Mouse (Mus musculus) 416B (cell line): ENCODE results near the gene Ccr2.
"Not testable (repeated sequence)": the region's sequence is repeated elsewhere in the genome, so short reads cannot be mapped to it uniquely, and the experiment has no call there.

Source experiments
- DNase-seq: peaks from one replicate; pipeline ENCODE4 v3.0.0; 2011; ENCODE audit warnings: low read depth

The Ccr2 gene

DNA sequence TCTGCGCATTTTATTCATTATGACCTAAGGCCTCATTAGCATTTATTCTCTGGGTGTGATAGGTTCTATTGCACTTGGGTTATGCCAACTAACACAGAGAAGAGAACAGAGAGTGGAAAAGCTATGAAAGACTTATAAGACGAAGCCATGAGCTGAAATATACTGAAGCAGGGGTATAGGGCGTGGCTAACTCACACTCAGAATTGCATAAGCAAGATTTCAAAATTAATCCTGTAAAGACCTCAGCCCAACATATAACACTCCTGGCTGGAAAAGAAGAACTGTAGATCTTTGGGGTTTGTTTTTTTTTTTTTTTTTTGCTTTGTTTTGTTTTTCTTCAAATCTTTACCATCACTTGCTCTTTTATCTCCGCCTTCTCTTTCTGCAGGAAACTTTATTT lies at the start of gene Ccr2:
Ccr2 (plus strand) TSS at position 228 of the 400 bp plus-strand sequence.
- peak; percentile 47 for DNase-seq

DNA sequence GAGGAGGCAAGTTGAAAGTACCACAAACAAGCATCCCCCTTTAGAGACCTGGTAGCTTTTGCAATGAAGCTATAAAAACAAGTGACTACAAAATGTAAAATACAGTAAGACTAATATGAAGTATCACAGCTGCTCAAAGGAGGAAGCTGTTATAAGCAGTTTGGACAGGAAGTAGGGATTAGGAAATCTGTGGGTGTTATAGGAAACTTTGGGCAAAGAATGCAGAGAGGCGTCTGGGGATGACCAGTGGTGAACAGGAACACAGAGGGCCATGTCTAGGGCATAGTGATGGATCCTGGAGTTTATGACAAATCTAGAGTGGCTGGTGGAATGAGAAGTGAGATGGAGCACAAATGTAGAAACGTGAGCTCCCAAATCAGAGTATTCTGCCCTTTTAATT lies 48.2 kb upstream of the Ccr2 start:
- peak; percentile 82 for DNase-seq

DNA sequence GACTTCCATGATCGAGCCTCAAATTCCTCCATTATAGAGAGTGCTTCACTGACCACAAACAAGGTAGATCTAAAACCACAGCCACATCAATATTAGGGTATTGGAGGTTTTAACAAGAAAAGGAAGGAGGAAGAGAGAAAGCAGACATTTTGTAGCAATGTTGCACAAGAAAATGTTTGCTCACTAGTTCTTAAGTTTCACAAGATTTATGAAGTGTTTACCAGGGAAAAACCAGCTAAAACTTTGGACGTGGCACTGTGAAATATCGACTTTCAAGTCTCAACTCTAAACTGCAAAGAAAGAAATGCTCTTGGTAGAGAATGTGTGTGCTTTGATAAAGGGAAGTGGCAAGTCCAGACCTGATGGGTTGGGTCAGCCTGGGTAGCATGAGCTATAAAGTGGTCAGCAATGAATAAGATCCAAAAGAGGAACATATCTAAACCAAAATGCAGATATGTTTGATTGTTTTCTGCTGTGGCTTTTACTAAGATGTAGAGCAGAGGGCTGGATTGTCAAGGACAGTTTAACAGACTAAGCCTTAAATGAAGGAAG lies 45.5 kb upstream of the Ccr2 start:
- DNase-seq, result peak; percentile 72

DNA sequence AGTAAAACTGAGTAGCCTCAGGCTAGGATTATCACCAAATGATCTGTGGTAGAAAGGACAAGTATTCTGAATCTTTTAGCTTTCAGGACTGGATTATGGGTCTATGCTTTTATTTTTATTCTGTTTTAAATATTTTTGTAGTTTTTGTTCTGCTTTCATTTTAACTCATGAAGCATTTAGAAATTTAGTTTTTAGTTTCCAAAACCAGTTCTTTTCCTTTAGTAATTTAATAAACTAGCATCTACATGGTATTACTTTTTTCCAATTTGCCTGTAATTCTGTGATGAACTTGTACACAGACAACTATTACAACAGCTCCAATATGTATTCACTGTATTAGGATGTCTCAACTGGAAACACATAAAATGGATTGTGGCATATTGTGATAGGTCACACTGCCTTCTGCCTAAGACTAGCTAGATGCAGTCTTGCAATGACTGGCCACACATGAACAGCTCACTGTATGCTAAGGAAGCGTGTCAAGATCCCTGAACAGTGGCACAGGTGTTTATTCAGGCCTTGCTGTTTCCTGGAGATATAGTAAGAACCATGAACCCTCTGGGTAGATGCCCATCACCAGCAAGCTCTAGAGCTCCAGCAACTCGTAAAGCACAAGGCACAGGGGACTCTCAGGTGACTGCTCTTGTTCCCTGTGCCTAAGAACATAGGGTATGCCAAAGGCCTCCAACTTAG lies 41.9 kb upstream of the Ccr2 start:
- DNase-seq, result peak; percentile 64

DNA sequence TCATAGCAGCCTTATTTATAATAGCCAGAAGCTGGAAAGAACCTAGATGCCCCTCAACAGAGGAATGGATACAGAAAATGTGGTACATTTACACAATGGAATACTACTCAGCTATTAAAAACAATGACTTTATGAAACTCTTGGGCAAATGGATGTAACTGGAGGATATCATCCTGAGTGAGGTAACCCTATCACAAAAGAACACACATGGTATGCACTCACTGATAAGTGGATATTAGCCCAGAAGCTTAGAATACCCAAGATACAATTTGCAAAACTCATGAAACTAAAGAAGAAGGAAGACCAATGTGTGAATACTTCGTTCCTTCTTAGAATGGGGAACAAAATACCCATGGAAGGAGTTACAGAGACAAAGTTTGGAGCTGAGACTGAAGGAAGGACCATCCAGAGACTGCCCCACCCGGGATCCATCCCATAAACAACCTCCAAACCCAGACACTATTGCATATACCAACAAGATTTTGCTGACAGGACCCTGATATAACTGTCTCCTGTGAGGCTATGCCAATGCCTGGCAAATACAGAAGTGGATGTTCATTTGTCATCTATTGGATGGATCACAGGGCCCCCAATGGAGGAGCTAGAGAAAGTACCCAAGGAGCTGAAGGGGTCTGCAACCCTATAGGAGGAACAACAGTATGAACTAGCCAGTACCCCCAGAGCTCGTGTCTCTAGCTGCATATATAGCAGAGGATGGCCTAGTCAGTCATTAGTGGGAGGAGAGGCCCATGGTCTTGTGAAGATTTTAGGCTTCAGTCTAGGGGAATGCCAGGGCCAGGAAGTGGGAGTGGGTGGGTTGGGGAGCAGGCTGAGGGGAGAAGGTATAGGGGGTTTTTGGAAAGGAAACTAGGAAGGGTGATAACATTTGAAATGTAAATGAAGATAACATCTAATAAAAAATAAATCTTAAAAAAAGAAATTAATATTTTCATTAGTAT lies 40.0 kb upstream of the Ccr2 start:
- not testable (repeated sequence) for DNase-seq

DNA sequence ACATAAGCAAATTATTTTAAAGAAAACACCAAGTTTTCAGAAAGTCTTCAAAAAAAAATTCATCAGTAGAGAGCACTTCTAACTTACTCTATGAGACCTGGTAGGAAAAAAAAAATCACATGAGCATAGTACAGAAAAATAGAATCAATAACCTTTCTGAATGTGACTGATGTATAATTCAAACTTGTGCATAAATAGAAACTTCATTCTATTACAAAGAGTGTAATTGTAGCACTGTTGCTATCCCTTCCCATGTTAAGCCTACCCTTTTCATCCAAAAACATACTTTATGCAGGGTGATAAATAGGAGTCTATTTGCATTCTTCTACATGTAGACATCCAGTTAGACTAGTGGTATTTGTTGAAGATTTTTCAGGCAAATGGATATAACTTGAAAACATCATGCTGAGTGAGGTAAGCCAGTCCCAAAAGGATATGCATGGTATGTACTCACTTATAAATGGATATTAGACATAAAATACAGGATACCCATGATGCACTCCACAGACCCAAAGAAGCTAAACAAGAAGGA lies 35.1 kb upstream of the Ccr2 start:
- DNase-seq, result no peak

DNA sequence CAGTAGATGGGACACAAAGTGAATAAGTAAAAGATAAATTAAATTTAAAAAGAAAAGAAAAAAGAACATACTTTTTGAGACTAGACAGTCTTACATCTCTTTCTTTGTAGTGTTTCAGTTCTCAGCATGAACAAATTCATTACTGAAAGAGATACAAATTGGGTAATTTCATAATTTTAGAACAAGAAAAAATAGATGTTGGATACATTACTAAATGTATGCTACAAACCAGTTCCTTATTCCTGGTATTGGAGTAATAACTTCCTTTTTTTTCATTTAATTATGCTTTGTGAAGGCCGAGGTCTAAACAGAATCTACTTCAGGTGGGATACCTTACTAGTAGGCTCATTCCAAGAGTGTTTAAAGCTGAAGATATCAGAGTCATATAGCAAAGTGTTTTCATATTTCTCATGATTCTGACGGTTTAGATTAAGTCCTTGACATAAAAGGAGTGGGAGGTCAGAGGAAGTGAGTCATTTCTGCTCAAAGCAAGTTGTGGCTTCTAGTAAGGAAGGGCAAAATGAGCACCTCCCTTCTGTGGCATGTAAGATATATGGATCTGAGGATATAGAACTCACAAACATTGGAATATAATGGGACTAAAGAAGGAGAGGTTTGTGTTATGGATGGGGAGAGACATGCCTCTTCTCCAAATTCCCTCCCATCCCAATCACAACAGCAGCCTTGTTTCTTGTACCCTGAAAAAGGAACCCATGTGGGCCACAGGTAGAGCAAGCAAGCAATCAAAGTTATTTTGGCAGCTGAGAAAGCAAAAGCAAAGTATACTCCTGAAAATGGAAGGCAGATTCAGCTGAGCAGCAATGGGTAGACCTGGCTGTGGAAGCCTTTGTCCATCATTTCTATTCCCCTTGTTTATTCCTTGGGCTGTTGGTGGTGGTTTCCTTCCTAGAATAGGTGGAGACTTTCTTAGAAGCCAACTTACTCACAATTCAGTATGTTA lies 33.4 kb upstream of the Ccr2 start:
- peak; percentile 94 for DNase-seq

DNA sequence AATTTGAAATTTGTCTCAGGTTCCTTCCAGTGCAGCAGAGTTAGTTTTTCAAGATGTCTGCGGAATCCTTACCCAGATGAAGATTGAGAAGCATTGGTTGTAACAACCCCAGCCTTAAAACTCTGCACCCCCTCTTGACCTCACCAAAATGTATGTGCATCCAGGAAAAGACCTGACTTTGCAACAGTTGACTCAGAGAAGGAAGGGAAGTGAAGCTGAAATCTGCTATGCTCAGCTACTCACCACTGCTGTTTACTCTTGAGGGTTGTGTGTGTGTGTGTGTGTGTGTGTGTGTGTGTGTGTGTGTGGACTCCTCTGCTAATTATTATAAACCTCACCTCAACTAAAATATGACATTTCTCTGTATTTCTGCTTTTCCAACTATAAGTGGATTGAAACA lies 30.2 kb upstream of the Ccr2 start:
- peak; percentile 77 for DNase-seq

DNA sequence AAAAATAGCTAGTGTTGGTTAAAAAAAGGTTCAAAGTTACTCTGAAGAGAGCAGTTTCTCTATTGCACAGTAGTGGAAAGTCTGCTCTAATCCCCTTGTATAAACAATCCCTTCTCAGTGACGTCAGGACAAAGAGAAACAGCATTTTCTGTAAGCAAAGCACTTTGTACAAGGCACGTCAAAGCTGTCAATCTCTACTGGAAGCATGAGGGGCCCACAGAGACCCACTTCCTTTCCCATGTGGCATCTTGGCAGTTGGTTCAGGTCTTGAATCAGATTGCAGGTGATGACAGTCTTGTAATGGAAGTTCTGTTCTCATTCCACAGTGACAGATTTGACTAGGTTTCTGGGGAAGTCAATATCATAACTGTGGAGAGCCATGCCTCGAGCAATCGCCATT lies 21.9 kb upstream of the Ccr2 start:
- no peak for DNase-seq

DNA sequence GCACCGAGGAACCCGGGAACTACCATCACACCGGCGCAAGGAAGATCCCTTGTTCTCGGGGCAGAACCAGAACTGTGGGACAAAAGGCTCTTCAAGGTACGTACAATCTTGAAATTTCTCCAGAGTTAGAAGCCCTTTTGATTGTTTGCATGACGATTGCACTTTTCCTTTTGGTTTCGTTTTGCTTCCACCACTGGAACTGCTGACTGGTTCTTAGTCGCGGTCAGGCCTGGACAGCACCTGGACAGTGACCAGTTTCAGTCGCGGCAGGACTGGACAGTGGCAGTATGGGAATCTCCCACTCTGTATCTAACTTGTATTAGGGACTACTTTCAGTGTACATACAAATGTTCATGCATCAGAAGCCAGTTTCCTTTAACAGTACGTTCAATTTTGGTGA lies 21.3 kb upstream of the Ccr2 start:
- DNase-seq, result peak; percentile 55

DNA sequence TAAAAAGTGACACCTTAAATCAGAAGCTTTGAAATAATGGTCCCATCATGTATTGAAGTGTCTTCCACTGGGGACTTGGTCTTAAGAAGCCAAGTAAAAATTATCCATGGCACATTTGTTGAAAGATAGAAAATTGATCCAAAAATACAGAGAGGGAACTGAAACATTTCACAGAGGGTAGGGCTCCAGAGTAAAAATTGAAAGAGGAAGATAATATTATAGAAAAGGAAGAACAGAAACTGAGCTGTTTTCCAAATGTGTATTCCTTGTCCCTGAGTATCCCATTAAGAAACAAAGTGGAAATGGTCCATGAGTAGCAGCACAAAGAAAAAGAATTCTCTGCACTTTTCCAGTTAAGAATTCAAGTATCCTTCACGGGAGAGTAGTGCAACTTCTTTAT lies 11.3 kb upstream of the Ccr2 start:
- DNase-seq, result no peak

DNA sequence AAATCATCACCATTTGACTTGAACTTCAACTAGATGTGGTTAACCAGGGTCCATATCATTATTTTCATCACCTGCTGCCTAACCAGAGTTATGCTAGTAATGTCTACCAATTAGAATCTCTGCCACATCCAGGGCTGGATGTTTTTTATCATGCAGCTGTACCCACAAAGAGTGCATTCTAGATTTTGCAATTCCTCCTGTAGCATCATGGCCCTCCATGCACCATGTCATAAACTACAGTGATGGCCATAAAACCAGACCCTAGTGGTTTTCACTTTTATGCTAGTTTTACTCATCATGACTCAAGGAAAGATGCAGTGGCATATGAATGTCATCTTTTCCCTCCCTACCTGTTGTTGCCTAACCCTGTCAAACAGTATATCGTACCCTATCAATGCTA lies 2.6 kb upstream of the Ccr2 start:
- DNase-seq, result peak; percentile 46

DNA sequence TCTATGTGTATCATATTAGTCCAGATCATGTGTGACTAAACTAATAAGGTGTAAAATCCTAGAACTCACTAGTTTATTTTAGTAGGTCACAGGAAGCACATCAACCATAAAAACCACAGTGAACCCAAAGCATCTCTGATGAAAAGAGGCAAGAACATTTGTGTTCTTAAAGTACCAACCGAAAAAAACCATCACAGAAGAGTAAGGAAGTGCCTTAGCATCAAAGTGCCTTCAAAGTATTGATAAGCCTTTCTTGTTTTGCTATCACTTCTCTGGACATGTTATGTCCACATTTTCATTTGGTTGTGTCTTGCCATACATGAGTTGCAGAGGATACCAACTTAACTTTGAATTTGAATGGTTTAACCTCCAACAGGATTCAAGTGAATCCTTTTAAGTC lies 1.4 kb upstream of the Ccr2 start:
- DNase-seq, result peak; percentile 66

DNA sequence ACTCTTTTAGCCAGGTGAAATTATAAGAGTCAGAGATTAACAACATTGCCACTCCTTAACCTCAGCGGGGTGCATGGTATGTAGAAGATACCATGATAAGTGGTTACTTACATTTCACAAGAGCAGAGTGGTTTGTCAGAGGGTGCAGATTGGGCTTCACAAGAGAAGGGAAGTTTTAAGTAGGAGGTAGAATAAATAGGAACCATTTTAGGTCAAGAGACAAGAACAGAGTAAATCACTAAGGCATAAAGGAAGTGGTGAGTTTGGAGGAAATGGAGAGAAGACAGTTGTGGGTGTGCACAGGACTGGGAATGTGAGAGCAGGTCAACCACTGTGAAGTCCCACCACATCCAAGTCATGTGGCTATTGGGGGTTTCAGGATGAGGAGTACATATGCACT lies 1.4 kb downstream of the Ccr2 start:
- DNase-seq, result peak; percentile 83

DNA sequence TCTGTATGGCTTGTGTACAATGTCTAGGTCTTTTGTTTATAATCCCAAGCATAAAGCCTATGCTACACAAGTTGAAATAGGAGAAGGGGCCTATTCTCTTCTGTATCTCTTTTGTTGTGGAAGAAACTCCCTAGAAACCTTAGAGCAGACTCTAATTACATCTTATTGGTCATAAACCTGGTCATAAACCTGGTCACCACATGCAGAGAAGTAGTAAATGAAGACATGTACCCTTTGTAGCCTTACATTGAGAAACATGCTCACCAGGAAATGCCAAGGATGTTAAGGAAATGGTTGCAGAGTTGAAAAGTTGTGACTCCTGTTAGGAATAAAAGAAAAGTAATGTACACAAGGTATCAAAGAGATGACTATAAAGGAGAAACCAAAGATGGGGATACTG lies 3.4 kb downstream of the Ccr2 start:
- no peak for DNase-seq

DNA sequence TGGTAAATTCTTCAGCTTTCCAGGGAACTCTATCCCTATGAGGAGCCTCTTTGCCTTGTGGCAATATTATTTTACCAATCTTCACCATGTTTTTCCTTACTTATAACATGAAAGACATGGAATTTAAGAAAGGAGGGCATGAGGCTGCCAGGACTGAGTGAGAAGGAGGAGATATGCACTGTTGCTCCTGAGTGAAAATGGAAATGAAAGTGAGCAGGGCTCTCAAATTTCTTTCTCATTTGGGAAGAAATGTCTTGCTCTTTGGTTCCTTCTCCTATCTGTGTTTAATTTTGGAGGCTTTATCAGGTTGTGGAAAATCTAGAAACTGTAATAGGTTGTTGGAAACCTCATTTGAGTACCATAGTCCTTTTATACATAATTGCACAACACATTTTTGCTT lies 5.5 kb downstream of the Ccr2 start:
- DNase-seq, result no peak

DNA sequence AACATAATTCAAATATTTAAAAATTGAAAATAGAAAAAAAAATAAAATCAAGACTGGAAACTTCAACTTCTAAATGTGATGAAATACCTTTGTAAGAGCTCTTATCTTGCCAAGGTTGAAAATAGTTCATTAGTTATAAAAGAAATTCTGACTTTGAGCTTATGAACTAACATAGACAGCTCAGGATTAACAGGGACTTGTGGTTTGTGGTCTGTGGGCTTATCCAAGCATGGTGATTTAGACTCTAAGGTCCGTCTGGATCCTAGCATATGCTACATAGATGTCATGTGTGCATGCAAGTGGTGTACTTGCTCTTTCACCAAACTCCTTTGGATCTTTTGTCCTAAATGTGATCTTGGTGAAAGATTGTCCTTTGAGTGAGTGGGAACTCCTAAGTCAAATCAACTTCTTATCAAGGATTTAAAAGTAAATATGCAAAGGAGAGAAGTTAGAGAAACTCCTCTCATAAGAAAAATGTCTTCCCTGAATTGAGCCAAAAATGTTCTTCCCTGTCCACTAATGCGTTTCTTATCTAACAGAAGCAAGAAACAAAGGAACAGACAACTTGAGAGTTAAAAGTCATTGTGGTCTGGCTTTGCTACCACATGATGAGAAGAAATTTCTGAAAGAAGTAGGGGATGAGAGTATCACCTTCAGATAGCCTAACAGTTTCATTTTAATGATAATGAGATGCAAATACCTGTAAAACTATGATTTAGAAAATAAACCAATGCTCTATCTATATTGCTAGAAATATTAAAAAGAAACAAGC lies 6.8 kb downstream of the Ccr2 start:
- DNase-seq, result peak; percentile 81

DNA sequence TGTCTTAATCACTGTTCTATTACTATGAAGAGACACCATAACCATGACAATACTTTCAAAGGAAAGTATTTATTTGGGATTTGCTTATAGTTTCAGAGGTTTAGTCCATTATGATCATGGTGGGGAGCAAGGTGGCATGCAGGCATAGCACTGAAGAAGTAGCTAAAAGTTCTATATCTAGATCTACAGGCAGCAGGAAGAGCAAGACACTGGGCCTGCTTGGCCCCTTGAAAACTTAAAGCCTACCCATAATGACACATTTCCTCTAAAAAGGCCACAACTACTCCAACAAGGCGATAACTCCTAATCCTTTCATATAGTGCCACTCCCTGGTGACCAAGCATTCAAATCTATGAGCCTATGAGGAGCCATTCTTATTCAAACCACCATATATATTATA lies 10.2 kb downstream of the Ccr2 start:
- DNase-seq, result peak; percentile 49

DNA sequence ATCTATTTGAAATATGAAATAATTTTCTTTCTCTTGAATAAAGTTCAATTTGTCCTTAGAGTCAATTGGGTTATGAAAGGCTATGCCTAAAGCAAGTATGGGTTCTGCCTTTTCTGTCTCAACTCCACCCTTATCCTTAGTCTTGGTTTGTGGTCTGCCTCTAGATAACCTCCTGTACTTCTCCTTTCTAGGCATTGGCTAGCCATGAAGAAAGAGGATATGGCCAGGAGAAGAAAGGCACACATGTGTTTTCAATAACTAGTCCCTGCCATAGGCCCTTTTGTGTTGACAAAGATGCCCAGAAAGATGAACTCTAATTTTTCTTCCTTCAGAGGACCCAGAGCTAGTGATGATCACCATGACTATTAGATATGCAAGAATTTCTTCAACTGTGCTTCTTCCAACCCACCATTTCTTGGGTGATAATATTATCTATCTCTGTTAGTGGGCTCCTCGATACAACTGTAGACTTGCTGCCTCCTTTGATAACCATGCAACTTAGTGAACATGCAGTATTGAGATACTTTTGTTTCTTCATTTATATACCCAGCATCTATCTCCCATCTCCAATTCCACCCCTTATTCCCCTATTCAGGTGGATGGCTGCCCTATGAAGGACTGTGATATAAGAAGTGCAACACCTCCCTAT lies 11.0 kb downstream of the Ccr2 start:
- peak; percentile 86 for DNase-seq

DNA sequence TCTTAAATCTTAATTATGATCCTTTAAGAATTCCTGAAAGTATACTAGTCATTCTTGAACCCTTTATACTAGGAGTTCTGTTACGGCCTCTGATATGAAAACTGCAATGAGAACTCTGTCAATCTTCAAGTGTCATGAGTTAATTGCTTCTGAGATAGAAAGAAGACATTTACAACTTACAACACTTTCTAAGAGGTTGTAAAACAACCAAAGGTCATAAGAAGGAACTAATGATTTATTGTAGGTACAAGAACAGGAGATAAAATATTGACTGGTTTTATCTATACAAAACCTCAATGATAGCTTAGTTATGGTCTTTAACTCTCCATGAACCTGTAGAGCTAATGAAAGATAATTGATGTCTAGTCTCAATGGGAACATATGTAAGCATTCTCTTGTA lies 12.0 kb downstream of the Ccr2 start:
- no peak for DNase-seq
